Mouse (Mus musculus) lung, postnatal 0 days (tissue): ENCODE data around the gene Traf3. TPM values are rescaled to one million over a fixed set of nuclear protein-coding genes. Genes with fewer than 3 reads are reported as not detected.

ENCODE experiments used
- ATAC-seq: fragments of 200-750 bp; cut with Nextera tagmentation; 2 replicates; pipeline ENCODE4 v1.8.0; 2017; ENCODE audit warnings: moderate library complexity
- DNase-seq: peaks from one replicate; pipeline ENCODE4 v3.0.0-alpha.2; 2016; ENCODE audit warnings: low spot score
- H3K27ac ChIP-seq: fragments of 300-500 bp; sonication (generic); 2 replicates; pipeline ENCODE4 v1.5.1; 2014; ENCODE audit warnings: antibody characterized with exemption, mild to moderate bottlenecking, low read length, mixed read lengths
- H3K27me3 ChIP-seq: fragments of 300-500 bp; sonication (generic); replicated peaks from 2 replicates; pipeline ENCODE4 v1.6.1; 2014; ENCODE audit warnings: low read length, mixed read lengths; ENCODE audit not compliant: insufficient read depth
- H3K36me3 ChIP-seq: fragments of 300-500 bp; sonication (generic); 2 replicates; pipeline ENCODE4 v1.6.1; 2014; ENCODE audit warnings: low read length, mixed read lengths; ENCODE audit not compliant: insufficient read depth
- H3K4me1 ChIP-seq: fragments of 300-500 bp; sonication (generic); 2 replicates; pipeline ENCODE4 v1.6.1; 2014; ENCODE audit warnings: antibody characterized with exemption, low read depth, low read length, mixed read lengths; ENCODE audit not compliant: insufficient read depth
- H3K4me2 ChIP-seq: fragments of 300-500 bp; sonication (generic); replicated peaks from 2 replicates; pipeline ENCODE4 v1.6.1; 2014; ENCODE audit warnings: low read depth, mild to moderate bottlenecking, low read length, moderate library complexity, mixed read lengths
- H3K4me3 ChIP-seq: fragments of 300-500 bp; sonication (generic); 2 replicates; pipeline ENCODE4 v1.5.1; 2014; ENCODE audit warnings: low read depth, low read length
- H3K9ac ChIP-seq: fragments of 300-500 bp; sonication (generic); replicated peaks from 2 replicates; pipeline ENCODE4 v1.6.1; 2014; ENCODE audit warnings: low read depth, mild to moderate bottlenecking
- H3K9me3 ChIP-seq: fragments of 300-500 bp; sonication (generic); 2 replicates; pipeline ENCODE4 v1.6.1; 2016; ENCODE audit warnings: low read length, mixed read lengths
- CTCF ChIP-seq: IDR thresholded peaks from 2 replicates; pipeline ENCODE4 v1.5.1; 2016; ENCODE audit warnings: antibody characterized with exemption, mild to moderate bottlenecking
- EP300 ChIP-seq: IDR thresholded peaks from 2 replicates; pipeline ENCODE4 v1.6.1; 2016; ENCODE audit warnings: antibody characterized with exemption, mild to moderate bottlenecking, control low read depth
- WGBS: fragments of 180-500 bp; shearing (Covaris S2); extraction: QIAGEN DNeasy Blood & Tissue Kit; methylation state at CpG from one replicate; pipeline ENCODE4 v1.1.7; 2014; 5-methylcytosine and 5-hydroxymethylcytosine counted together
- polyA plus RNA-seq: library from polyadenylated mRNA; unstranded; fragments of >200 nt; fragmentation: Nextera tagmentation; extraction: Ambion mirVana; gene quantifications from 2 replicates; pipeline ENCODE4 v1.2.1, GENCODE M21; 2015

Traf3 gene
- polyA plus RNA-seq, 1 experiment from 2014 or later = 3.1 TPM

- DNase-seq (no peak), ATAC-seq (0 out of 2 replicates have a peak, but pooled peaks have one; percentile 14)
- Histone ChIP-seq H3K27me3 (no peaks in the 10 kb centered on the region), H3K4me2 (no peak overlapping the region), H3K9ac (no peak overlapping the region), H3K9me3 (no peaks in the 10 kb centered on the region), H3K4me1 (no peaks in the 10 kb centered on the region), H3K27ac (peak overlapping the region; percentile 78), H3K36me3 (no peaks in the 10 kb centered on the region), H3K4me3 (no peak overlapping the region)
- no peak for TF ChIP-seq CTCF
- TF ChIP-seq EP300 = no peak
- WGBS = 78% methylated on average over 4 of the region's 4 CpGs
Observed at GRCm38 (mm10) chr12:111233798-111234197, 67.6 kb downstream of the Traf3 start.

GRCm38 (mm10) chr12:111234383-111234782 is 68.2 kb downstream of the Traf3 start:
- H3K9me3 ChIP-seq = no peaks in the 10 kb centered on the region
- no peaks in the 10 kb centered on the region for H3K36me3 ChIP-seq
- DNase-seq (peak; percentile 76), ATAC-seq (peak; percentile 96)
- peak overlapping the region; percentile 78 for H3K27ac ChIP-seq
- H3K27me3 ChIP-seq = no peaks in the 10 kb centered on the region
- TF ChIP-seq CTCF (no peak), EP300 (peak; percentile 72)
- H3K9ac ChIP-seq = no peak overlapping the region
- 45% methylated on average over 9 of the region's 9 CpGs for WGBS
- H3K4me3 ChIP-seq = no peak overlapping the region
- H3K4me2 ChIP-seq = no peak overlapping the region
- H3K4me1 ChIP-seq = no peaks in the 10 kb centered on the region

DNA sequence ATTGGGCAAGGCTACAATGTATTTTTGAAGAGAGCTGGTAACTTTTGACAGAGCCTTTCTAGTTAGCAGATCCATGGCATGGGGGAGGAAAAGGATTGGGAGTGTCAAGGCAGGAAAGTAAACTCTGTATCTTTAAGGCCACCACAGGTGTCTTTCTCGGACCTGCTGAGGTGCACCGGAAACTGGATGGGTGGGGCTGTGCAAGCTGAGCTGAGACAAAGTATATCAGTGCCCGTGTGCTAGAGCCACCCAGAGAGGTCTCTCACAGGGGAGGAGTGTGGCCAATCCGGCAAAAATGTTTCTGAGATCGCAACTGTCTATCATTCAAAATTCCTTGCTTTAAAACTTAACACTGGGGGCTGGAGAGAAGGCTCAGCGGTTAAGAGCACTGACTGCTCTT is 69.5 kb downstream of the Traf3 start:
- TF ChIP-seq EP300 (no peak), CTCF (no peak)
- no peaks in the 10 kb centered on the region for H3K9me3 ChIP-seq
- no peak overlapping the region for H3K4me2 ChIP-seq
- no peaks in the 10 kb centered on the region for H3K27me3 ChIP-seq
- ATAC-seq (no peak), DNase-seq (no peak)
- no peak overlapping the region for H3K9ac ChIP-seq
- H3K4me1 ChIP-seq = no peaks in the 10 kb centered on the region
- no peaks in the 10 kb centered on the region for H3K36me3 ChIP-seq
- H3K27ac ChIP-seq = peak overlapping the region; percentile 77
- WGBS = 76% methylated on average over 6 of the region's 6 CpGs
- H3K4me3 ChIP-seq = no peak overlapping the region

DNA sequence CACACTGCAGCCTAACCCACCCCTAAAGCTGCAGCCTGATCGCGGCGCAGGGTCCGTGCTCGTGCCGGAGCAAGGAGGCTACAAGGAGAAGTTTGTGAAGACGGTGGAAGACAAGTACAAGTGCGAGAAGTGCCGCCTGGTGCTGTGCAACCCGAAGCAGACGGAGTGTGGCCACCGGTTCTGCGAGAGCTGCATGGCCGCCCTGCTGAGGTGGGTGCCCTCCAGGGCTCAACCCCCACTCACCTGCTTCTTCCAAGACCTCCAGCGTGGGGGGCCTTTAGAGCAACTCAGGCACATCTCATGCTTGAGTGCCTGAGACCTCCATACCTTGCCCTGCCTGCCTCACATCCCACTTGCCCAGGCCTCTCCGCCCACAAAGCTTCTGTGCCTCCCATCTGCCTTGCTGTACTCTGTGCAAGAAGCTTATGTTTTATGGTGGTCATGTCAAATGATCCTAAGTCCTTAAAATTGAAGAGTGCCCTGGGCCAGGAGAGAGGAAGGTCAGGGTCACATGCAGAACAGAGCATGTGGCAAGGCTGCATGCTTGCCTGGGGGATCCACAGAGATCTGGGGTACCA is 71.5 kb downstream of the Traf3 start:
- H3K9me3 ChIP-seq = no peaks in the 10 kb centered on the region
- no peaks in the 10 kb centered on the region for H3K36me3 ChIP-seq
- no peak for TF ChIP-seq CTCF
- no peak for TF ChIP-seq EP300
- ATAC-seq (no peak), DNase-seq (no peak)
- H3K4me3 ChIP-seq = no peak overlapping the region
- H3K9ac ChIP-seq = no peak overlapping the region
- no peaks in the 10 kb centered on the region for H3K4me1 ChIP-seq
- H3K27me3 ChIP-seq = no peaks in the 10 kb centered on the region
- no peak overlapping the region for H3K4me2 ChIP-seq
- no peak overlapping the region for H3K27ac ChIP-seq
- WGBS = 94% methylated on average over 16 of the region's 16 CpGs

GRCm38 (mm10) chr12:111238345-111238744 is 72.2 kb downstream of the Traf3 start:
- H3K9ac ChIP-seq = no peak overlapping the region
- no peak for ATAC-seq
- TF ChIP-seq CTCF (no peak), EP300 (no peak)
- no peaks in the 10 kb centered on the region for H3K27me3 ChIP-seq
- DNase-seq = peak; percentile 53
- H3K27ac ChIP-seq = no peak overlapping the region
- H3K4me1 ChIP-seq = no peaks in the 10 kb centered on the region
- no peak overlapping the region for H3K4me3 ChIP-seq
- no peaks in the 10 kb centered on the region; the same call in 1 of the 2 replicates for H3K36me3 ChIP-seq
- H3K9me3 ChIP-seq = no peaks in the 10 kb centered on the region
- no peak overlapping the region for H3K4me2 ChIP-seq
- 57% methylated on average over 5 of the region's 5 CpGs for WGBS

GRCm38 (mm10) chr12:111238778-111239177 is 72.6 kb downstream of the Traf3 start:
- Histone ChIP-seq H3K27me3 (no peaks in the 10 kb centered on the region), H3K4me2 (no peak overlapping the region), H3K36me3 (no peaks in the 10 kb centered on the region; the same call in 1 of the 2 replicates), H3K4me1 (no peaks in the 10 kb centered on the region), H3K27ac (no peak overlapping the region), H3K4me3 (no peak overlapping the region), H3K9me3 (no peaks in the 10 kb centered on the region), H3K9ac (no peak overlapping the region)
- TF ChIP-seq EP300 (no peak), CTCF (no peak)
- ATAC-seq (no peak), DNase-seq (peak; percentile 43)
- WGBS = 39% methylated on average over 4 of the region's 4 CpGs
